Mouse (Mus musculus): ENCODE measurements around the gene Ttc39d.
"Not testable (repeated sequence)": the region's sequence is repeated elsewhere in the genome, so short reads cannot be mapped to it uniquely, and the experiment has no call there.

Gene Ttc39d

GRCm38 (mm10) chr17:80206671-80207581 lies at the start of gene Ttc39d, which contains the start of gene Srsf7:
Gene Ttc39d (plus strand): TSS chr17:80207460.
Gene Srsf7 (minus strand): TSS chr17:80207307.
- DNase-seq (ENCODE audit: low spot score), result peak; percentile 96

- DNase-seq (ENCODE audit: low spot score), result no peak
Measured at GRCm38 (mm10) chr17:80157489-80157888, 49.8 kb upstream of the Ttc39d start.

DNA sequence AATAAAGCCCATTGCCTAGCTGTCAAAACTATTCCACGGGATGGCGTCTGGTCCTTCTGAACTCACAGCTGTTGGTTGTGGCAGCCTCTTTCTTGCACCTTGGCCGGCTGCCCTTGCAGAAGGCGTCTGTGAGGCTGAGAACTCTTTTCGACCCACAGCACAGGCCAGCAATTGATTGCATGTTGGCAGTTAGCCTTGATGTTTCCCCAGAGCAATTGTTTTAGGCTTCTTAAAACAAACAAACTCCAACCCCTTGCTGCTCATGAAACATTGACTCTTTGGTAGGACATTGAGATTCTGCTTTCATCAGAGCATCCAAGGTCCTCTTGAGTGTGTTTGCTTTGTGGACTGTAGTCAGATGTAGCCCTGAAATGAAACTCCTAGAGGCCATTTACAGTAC lies 46.8 kb upstream of the Ttc39d start:
- peak; percentile 36 for DNase-seq (ENCODE audit: low spot score)

DNA sequence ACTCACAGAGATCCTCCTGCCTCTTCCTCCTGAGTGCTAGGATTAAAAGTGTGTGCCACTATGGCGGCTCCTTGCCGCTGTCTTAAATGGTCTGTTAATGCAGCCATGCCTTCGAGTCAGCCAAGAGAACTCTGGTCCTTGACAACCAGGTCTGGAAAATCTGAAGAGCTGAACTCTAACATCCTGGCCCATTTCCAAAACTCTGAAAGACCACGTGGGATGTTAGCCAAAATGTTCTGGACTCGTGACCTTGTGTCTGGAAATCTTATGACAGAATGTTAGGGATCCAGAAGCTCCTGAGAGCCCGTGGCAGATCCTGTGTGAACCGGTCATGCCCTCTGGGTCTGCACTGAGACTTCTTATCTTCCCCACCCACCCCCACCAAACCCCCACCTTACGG lies 43.3 kb upstream of the Ttc39d start:
- DNase-seq (ENCODE audit: low spot score), result no peak

- peak; percentile 71 for DNase-seq (ENCODE audit: low spot score)
Measured at GRCm38 (mm10) chr17:80165741-80166140, 41.5 kb upstream of the Ttc39d start.

DNA sequence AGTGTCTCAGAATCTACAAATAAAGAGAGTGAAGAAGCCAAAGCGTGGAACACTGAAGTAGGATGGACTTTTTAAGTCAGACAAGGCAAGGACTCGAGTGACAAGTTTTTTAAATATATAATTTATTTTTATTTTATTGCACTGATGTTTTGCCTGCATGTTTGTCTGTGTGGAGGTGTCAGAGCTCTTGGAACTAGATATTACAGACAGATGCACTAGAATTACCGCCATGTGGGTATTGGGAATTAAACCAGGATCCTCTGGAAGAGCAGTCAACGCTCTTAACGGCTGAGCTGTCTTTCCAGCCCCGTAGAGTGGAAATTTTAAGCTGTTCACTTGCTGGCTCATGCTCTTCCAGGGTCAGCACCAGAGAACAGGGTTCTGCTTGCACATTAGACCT lies 40.9 kb upstream of the Ttc39d start:
- no peak for DNase-seq (ENCODE audit: low spot score)

GRCm38 (mm10) chr17:80167436-80167835 lies 39.8 kb upstream of the Ttc39d start:
- no peak for DNase-seq (ENCODE audit: low spot score)

GRCm38 (mm10) chr17:80167851-80168251 lies 39.4 kb upstream of the Ttc39d start:
- no peak for DNase-seq (ENCODE audit: low spot score)

DNA sequence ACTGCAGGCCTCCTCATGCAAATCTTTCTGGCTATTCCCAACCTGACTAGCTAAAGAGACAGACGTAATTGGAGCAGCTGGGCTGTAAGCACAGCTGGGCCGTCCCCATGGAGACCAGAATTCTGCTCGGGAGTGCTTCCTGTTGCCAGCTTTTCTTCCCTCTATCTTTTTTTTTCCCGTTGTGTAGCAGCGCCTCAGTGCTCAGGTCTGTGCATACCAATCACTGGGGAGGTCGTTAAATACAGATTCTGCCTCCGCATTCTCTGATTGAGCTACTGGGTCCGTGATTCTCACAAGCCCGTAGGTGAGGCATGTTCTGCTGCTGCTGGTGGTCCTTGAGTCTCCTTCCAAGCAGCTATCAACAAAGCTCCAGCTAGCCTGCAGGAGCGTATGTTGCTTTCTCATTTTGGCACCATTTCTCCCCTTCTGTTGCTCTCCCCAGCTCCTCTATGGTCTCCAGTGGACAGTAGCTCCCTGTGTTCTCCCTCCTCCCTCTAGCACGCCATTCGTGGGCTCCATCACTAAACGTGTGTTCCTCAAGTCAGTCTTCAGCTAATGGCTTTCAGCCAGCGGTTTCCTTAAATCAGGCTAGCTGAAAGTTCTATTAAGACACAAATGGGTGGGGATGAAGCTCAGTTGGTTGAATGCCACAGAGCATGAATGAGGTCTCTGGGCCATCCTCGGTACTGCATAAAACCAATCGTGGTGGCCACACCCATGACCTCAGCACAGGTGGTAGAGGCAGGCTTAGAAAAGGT lies 38.7 kb upstream of the Ttc39d start:
- DNase-seq (ENCODE audit: low spot score), result peak; percentile 67

DNA sequence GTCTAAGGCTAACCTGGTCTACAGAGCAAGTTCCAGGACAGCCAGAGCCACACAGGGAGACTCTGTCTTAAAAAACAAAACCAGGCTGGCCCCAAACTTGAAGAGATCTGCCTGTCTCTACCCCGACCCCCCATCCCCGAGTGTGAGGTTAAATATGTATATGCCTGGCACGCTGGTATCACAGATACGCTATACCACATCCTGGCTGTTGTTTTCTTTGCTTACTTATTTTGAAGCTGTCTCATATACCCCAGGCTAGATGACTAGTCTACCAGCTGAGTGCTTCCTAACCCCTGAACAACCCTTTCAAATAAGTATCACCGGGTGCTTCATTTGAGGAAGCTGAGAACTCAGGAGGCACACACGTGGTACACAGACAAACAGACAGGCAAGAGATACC lies 37.5 kb upstream of the Ttc39d start:
- no peak for DNase-seq (ENCODE audit: low spot score)

GRCm38 (mm10) chr17:80170951-80171350 lies 36.3 kb upstream of the Ttc39d start:
- no peak for DNase-seq (ENCODE audit: low spot score)

DNA sequence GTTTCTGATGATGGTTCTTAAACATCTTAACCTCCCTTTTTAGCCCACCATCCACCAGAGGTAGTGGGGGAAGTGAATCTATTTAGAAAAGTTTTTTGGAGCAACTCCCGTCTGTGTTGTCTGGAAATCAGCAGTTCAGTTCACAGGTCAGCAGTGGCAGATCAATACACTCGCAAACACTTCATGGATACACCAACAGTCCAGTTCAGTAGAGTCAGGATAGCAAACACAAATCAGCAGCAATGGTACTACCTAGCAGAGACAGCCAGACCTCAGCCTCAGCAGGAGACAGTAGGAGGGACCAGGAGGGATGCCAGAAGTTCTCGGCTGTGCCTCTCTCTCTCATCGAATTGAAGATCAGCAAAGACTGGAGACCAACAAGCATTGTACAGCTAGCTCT lies 35.3 kb upstream of the Ttc39d start:
- DNase-seq (ENCODE audit: low spot score), result no peak

- DNase-seq (ENCODE audit: low spot score), result no peak
Measured at GRCm38 (mm10) chr17:80172761-80173160, 34.5 kb upstream of the Ttc39d start.

- no peak for DNase-seq (ENCODE audit: low spot score)
Measured at GRCm38 (mm10) chr17:80173708-80174107, 33.6 kb upstream of the Ttc39d start.

DNA sequence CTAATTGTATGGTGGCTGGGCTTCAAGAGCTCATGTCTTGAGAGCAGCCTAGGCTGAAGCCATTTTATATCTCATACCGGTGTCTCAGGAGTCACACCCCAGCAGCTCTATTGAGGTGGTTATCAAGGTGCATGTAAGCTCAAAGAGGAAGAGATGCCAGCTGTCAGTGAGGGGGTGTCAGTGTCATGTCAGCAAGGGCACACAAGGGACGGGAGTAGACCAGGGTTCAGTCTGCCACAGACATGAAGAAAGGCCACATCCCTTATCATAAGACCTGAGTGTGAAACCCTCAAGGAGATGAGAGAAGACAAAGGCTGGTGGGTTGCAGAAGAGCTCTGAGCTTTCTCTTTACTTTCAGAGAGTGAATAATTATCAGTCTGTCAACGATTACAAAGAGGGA lies 33.1 kb upstream of the Ttc39d start:
- no peak for DNase-seq (ENCODE audit: low spot score)

GRCm38 (mm10) chr17:80174699-80175385 lies 32.4 kb upstream of the Ttc39d start:
- no peak for DNase-seq (ENCODE audit: low spot score)

- DNase-seq (ENCODE audit: low spot score), result no peak
Measured at GRCm38 (mm10) chr17:80175386-80175739, 31.9 kb upstream of the Ttc39d start.

DNA sequence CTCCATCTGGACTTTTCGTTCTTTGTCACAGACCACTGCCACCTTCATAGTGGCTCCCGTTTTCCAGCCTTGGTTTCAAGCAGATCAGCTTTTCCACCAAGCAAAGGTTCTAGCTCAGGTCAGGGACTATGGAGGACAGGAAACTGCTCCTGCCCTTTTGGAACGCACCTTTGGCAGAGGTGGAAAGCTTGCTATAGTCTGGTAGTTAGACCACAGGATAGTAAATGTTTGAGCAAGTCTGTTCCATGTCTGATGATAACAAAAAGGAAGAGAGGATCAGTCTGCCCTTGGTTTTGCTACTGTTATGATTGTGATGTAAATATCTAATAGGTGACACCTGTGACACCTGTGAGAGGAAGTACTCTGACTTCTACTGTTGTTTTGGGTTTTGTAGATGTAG lies 31.3 kb upstream of the Ttc39d start:
- DNase-seq (ENCODE audit: low spot score), result no peak

- DNase-seq (ENCODE audit: low spot score), result not testable (repeated sequence)
Measured at GRCm38 (mm10) chr17:80178846-80179245, 28.4 kb upstream of the Ttc39d start.

DNA sequence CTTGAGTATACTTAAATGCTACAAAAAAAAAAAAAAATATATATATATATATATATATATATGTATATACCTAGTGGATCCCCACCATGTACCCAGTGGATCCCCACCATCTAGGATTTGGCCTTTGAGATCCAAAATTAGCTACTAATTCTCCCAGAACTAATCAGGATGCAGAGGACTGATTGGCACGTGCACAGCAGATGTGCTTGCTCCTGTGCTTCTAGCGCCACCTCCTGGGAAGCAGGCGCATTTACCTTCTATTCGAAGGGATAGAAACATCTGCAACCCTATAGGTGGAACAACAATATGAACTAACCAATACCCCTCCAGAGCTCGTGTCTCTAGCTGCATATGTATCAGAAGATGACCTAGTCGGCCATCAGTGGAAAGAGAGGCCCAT lies 27.3 kb upstream of the Ttc39d start:
- DNase-seq (ENCODE audit: low spot score), result peak; percentile 51

DNA sequence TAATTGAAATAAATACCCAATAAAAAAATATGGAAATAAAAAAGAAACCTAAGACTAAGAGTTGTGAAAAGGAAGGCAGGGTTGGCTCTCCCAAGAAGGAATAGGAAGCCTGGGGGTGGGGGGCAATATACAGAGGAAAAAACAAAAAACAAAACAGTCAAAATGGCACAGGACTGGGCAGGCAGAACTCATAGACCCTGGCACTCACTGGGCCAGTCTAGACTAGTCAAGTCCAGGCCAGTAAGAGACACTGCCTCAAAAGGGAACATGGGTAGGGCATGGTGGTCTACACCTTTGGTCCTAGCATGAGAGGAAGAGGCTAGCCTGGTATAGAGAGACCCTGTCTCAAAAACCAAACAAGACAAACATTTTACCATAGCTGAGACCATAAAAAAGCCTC lies 26.8 kb upstream of the Ttc39d start:
- DNase-seq (ENCODE audit: low spot score), result no peak

DNA sequence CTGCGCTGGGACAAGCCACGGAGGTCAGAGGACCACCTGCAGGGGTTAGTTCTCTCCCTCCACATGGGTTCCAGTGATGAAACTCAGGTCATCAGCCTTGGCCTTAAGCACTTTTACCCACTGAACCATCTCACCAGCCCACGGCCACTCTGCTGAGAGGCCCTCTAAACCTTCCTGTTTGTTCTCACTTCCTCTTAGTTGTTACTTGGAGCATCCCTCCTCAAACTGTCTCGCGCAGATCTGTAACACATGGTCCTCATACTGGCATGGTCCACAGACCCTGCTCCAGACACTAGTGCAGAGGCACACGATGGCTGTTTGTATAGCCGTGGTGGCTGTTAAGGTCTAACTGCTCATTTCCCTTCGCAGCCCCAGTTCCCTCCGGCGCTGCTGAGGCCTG lies 23.6 kb upstream of the Ttc39d start:
- DNase-seq (ENCODE audit: low spot score), result no peak

GRCm38 (mm10) chr17:80193075-80193474 lies 14.2 kb upstream of the Ttc39d start:
- DNase-seq (ENCODE audit: low spot score), result no peak

Data from left cerebral cortex, adult 11 months (tissue).